Mouse (Mus musculus): ENCODE data around the gene Lap3. TPM values are rescaled to one million over a fixed set of nuclear protein-coding genes. Genes with fewer than 3 reads are reported as not detected.

The Lap3 gene
- total RNA-seq, 2 experiments from 2014 or later = 77.1 to 77.2 TPM

DNA sequence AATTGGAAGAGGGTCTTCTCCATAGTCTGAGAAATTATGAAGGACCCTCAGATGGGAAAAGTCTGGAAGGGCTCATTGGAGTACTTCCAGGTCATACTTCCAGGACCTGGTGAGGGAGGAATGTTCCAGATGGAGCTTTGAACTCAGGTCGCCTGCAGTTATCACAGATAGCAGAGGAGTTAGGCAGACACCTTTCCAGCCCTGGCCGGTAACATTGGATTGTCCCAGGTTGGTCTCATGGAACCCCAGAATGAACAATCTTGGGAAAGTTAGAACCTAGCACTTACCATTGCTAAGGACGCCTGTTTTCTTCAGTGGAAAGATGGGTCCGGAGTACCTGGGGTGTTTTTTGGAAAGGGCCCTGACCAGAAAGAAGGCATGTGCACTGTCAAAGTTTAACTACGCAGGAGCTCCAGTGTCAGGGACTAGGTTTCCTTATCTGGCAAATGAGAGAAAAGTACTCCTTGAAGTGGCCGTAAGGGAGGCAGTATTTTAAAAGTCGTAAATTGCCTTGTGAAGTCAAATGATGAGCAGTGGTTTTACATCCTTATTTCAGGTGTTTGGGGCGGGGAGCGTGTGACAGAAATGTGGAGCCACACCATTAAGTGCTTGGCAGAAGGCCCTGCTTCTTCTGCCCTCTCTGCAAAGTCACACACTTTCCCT lies 1.1 kb downstream of the Lap3 start:
- intact Hi-C loops (cut with DNase I) = loop anchor here (5.0 to 10.0 kb wide), 2 partner anchors 178 to 361 kb away; partner anchors contain the start of gene Lcorl
- DNase-seq = peak; percentile 12 to 18

DNA sequence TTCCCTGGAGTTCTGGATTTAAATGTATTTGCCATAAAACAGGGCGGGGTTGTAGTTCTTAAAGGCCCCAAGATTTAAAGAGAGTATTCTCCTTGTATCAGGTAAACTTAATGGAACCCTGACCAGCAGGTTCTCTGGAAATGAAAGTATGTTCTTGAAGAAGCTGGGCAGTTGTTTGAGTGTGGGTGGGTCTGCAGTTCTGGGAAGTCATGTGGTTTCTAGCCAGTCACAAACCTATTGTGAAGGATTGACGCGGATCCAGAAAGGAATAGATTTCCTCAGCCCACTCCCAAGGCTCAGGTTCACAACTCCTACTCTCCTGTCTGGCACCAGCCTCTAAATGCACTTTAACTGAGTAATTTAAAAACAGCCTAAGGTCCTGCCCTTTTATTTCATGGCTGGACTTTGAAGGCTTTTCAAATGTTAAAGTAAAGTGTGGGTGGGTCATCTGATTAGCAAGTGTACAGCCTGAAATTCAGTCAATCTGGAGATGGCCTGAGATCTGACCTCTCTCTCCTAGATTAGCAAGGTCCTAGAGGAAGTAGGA lies 2.3 kb downstream of the Lap3 start:
- intact Hi-C loops (cut with DNase I) = loop anchor here (10.0 kb wide), 1 partner anchor 359 kb away; the partner anchor contains the start of gene Lcorl
- no peak for DNase-seq

DNA sequence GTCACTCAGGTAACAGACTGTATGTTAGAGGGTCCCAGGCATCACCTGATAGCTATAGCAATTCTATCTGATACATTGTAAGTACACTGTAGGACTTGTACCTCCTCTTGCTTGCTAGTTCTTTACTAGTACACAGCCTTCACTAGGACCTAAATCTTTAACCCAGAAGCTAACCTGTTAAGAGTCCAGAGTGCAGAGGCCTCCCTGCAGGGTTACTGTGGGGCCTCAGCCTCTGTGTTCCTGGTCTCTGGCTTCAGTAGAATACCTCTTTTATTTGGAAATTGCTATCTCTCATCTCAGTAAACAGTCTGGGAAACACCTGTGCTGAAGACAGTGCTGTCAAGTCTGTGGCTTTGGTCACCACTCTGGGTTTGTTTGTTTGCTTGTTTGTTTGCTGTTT lies 2.9 kb downstream of the Lap3 start:
- intact Hi-C loops (cut with DNase I) = loop anchor here (10.0 kb wide), 1 partner anchor 359 kb away; the partner anchor contains the start of gene Lcorl
- DNase-seq = no peak

DNA sequence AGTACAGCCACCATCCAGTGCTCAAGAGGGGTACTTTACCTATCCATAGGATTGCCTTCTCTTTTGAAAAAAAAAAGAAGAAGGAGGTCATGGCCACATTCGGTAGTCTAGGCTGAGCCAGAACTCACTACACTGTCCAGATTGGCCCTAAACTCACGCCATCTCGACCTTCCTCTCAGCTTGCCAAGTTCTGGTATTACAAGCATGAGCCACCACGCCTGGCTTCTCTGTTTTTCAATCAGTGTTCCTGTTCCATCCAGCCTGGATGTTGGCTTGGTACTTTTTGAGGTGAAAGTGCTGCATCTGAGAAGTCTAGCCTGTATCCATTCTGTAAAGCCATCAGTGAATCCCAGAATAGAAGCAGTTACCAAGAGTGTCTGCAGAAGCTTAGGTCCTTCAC lies 3.3 kb downstream of the Lap3 start:
- intact Hi-C loops (cut with DNase I) = loop anchor here (10.0 kb wide), 1 partner anchor 358 kb away; the partner anchor contains the start of gene Lcorl

DNA sequence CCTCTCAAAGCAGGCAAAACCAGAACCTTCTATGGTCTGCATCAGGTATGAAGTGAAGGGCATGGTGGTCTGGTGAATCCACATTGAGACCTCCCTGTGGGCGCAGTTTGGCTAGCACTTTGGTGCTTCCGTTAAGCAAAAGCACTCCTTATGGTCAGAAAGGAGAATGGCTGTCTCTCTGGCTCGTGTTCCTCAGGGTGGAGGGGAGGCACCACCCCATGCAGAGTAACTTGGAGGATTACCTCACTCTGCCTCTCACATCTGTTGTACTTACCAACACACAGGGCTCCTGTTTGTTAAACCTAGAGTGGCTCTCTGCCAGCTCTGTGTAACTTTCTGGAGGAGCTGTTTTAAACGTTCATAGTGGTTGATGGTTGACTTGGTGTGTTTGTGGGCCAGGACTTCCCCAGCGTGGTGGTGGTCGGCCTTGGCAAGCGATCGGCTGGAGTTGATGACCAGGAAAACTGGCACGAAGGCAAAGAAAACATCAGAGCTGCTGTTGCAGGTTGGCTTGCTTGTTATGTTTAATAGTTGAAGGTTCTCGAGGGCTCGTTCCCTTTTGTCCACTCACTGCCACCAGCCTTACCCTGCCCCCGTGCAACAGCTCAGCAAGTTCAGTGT lies 3.9 kb downstream of the Lap3 start:
- DNase-seq = no peak
- intact Hi-C loops (cut with DNase I) = loop anchor here (10.0 kb wide), 1 partner anchor 358 kb away; the partner anchor contains the start of gene Lcorl

More for the DNA sequence above, 3.3 kb downstream of the Lap3 start:
- DNase-seq = no peak

DNA sequence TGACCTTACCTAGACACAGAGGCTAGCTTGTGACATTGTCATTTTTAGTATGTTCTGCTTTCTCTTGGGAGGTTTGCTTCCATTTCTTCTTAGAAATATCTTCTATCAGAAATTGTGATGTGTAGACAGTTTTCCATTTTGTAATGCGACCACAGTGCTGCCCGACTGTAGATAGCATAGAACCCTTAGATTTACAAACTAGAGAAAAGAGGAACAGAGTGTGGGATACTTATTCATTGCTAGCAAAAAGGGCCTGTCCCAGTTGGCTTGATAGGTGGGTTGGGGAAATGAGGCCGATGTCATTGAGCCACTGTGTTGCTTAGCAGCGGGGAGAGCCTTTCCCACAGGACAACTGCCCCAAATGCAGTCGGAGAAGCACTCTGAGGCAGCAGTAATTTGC lies 4.4 kb downstream of the Lap3 start:
- intact Hi-C loops (cut with DNase I) = loop anchor here (10.0 kb wide), 1 partner anchor 357 kb away; the partner anchor contains the start of gene Lcorl
- DNase-seq = no peak

DNA sequence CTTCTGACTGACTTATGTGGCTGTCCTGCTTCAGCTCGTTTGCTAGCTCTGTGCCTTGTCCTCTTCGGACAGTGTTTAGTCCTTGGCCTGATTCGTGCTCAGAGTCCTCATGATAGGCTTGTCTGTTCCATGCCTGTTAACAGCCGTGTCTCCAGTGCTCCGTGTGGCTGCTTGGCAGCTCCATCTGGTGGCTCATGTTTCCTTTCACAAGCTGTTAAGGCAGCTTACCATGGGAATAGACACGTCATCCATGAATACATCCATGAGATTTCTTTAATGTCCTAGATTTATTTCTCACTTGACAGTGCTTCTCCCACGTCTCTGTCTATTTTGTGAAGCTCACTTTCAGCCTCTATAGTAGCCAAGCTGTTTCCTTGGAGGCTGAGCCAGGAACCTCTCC lies 16.9 kb downstream of the Lap3 start:
- intact Hi-C loops (cut with DNase I) = no loop called here
- no peak for DNase-seq

DNA sequence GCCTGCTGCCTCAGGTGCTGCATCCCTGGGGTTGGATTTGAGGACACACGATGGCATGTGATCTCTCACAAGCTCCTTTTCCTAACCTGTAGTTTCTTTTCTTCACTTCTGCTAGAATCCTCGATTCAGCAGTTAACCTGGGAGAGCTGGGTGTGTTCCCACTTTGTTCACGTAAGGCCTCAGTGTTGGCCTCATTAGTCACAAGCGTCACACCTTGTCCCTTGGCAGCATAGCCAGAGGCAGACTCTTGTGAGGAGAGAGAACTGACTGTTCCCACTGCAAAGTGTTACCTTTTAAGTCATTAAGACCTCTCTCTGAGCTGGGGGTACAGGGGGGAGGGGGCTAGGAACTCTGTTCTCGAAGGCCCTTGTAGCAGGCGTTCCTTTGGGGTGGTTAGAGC lies 19.7 kb downstream of the Lap3 start:
- intact Hi-C loops (cut with DNase I) = no loop called here
- DNase-seq = no peak

DNA sequence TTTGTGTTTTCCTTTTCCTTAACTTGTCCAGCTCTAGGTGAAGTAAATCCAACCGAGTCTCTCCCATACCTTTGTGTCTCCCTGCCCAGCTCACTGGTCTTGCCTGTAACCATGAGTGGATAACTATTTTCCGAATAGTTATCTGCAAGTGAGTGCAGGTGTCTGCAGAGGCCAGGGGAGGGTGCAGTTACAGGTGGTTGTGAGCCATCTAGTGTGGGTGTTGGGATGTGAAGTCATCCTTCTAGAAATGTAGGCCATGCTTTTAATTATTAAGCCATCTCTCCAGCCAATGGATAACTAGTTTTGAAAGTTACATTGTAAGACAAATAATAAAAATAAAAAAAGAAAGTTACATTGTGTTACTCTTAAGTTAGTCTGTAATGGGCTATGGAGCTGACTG lies 20.3 kb downstream of the Lap3 start:
- intact Hi-C loops (cut with DNase I) = no loop called here
- no peak for DNase-seq

DNA sequence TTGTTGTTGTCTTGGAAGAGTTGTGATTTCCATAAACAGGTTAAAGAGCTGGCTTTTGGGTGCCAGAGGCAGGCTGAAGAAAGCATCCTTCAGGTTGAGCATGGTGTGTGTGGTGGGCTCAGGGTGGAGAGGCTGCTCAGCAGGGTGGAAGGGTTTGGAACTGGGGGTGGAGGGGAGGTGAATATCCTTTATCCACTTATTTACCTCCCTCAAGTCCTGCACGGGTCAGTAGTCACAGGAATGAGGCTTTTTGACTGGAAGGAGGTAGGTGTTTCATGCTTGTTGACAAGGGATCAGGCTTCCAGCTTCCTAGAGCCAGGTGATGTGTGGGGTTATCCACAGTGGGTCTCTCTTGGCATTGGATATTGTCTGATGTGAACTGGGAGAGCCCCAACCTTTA lies 21.4 kb downstream of the Lap3 start:
- intact Hi-C loops (cut with DNase I) = no loop called here

DNA sequence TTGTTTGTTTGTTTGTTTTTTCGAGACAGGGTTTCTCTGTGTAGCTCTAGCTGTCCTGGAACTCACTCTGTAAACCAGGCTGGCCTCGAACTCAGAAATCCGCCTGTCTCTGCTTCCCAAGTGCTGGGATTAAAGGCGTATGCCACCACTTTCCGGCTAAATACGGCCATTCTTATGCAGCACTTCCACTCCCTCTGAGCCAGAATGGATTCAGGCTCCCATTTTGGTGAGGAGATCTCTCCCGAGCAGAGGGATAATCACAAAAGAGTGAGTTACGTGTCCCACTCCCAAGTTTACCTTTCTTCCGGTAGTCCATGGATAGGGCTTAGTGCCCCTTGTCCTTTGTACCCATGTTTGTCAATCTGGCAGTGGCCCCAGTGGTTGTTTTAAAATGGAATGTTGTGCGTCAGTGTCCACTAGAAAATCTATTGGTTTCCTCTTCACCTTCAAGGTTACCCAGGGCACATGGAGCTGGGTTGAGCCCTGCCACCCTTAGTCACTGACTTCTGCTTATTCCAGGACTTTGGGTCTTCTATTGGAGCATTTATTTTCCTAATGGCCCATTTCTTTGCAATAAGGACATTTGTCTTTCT lies 22.1 kb downstream of the Lap3 start:
- no peak for DNase-seq
- intact Hi-C loops (cut with DNase I) = no loop called here

More for the DNA sequence above, 21.4 kb downstream of the Lap3 start:
- DNase-seq = no peak

DNA sequence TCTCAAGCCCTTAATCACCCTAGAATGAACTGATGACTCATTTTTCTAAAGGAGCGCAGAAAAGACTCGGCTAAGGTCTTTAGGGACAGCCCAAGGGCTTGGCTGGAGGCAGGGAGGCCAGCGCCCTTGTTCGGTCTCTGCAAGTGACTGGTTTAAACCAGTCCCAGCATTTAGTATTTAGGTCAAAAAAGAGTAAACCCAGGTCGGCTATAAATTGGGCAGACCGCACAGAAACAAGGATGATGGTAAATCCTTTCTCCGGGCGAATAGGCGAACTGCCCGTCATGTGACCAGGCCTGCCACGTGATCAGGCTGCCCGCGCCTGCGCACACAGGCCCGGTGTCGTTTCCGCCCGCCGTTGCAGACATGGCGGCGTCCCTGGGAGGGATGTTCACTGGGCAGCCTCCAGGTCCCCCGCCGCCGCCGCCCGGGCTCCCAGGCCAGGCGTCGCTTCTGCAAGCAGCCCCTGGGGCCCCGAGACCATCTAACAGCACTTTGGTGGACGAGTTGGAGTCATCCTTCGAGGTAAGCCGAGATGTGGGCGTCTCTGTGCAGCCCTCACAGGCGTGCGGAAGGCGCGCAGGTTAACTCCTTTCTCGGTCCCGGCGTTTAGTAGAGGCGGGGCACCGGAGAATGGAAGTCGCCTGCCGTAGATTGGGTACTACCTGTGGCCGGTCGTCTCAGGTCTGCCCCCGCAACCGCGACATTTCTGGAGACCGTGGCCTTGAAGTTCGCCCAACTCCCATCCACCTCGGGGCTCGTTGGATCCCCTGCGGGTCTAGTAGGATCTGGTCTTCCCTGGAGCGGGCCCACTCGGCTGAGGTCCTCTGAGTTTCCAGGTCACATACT lies 27.0 kb downstream of the Lap3 start, which contains the start of gene Med28:
Gene Med28, plus strand, starts transcription at position 270 of the 849 bp plus-strand sequence.
- peak; percentile 96 for DNase-seq
- intact Hi-C loops (cut with DNase I) = loop anchor here (2.0 to 5.0 kb wide), 3 partner anchors 27 to 147 kb away; partner anchors contain the start of genes Lap3 and Ncapg

DNA sequence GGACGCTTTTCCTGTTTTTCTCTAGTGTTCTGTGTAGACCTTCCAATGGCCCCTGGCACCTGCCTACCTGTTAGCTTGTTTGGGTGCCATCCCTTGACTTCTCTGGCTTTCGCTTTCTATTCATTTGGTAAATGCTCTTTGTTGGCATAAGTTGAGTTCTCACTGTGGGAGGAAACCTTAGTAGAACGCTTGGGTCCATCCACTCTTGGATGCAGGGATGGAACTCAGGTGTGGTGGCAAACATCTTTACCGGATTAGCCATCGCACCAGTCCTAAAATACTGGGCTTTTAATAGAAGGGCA lies 27.6 kb downstream of the Lap3 start:
- DNase-seq = no peak
- intact Hi-C loops (cut with DNase I) = loop anchor here (2.0 to 5.0 kb wide), 3 partner anchors 28 to 147 kb away; partner anchors contain the start of genes Lap3 and Ncapg

DNA sequence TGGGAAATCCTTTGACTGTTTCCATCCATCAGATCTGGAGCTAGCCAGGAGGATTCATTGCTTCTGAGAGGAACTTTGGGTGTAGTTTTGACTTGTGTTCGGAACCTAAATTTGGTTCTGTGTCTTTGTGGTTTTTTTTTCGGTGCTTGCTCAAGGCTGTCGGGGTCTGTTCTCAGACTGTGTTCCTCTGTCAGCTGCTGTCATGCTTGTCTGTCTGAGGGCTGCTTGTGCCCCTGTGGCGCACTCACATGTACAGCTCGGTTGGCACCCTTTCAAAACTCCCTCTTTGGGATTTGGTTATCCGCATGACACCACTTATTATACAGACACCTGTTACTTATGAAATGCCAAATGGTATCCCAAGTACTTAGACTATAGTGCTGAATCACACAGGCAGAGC lies 28.4 kb downstream of the Lap3 start:
- intact Hi-C loops (cut with DNase I) = loop anchor here (2.0 to 5.0 kb wide), 3 partner anchors 29 to 146 kb away; partner anchors contain the start of genes Lap3 and Ncapg
- DNase-seq = no peak

DNA sequence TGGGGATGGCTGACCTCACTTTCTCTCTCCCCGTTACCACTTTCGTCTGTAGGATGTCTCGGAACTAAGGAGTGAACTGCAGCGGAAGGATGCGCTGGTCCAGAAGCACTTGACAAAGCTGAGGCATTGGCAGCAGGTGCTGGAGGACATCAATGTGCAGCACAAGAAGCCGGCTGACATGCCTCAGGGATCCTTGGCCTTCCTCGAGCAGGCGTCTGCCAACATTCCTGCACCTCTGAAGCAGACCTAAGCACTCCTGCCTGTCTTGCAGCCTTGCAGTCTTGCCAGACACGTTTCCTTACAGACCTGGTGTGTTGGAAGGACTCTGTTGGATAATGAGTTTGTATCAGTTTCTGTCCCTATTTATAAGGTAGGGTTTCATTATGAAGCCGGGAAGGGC lies 31.9 kb downstream of the Lap3 start:
- DNase-seq = no peak
- intact Hi-C loops (cut with DNase I) = no loop called here

DNA sequence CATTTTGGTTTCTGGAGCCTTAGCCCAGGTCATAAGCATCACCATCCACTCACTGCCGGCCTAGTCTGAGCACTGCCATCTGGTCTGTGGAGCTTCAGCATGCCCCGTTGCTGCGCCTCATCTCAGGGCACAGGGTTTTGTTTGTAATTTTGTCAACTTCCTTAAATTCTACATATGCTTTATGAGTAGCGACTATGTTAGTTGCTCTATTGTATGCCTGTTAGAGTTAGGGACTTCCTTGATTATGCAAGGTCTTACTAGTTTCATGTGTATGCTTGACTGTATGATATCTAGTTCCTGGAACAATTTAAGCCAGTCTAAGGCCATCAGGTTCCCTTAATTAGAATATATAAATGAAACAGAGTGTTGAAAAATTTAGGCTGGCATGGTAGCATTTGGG lies 33.2 kb downstream of the Lap3 start:
- intact Hi-C loops (cut with DNase I) = no loop called here
- no peak for DNase-seq

DNA sequence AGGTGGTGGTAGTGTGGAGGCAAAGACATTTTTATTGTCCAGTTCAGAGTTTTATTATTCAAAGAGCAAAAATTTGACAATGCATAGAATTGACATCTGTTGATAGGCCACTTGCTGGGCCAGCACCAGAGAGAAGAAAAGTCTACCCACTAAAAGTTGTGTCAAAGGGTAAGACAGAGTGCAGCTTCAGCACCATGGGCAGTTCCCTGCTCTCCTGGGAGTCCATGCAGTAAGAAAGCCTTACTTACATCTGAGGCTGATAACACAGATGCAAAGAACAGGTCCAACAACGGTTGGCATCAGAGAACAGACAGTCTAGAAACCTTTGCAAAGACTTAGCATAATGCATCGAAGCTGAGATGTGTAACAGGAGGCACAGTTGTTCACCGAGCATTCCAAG lies 36.5 kb downstream of the Lap3 start:
- intact Hi-C loops (cut with DNase I) = no loop called here
- peak; percentile 11 to 20 for DNase-seq

DNA sequence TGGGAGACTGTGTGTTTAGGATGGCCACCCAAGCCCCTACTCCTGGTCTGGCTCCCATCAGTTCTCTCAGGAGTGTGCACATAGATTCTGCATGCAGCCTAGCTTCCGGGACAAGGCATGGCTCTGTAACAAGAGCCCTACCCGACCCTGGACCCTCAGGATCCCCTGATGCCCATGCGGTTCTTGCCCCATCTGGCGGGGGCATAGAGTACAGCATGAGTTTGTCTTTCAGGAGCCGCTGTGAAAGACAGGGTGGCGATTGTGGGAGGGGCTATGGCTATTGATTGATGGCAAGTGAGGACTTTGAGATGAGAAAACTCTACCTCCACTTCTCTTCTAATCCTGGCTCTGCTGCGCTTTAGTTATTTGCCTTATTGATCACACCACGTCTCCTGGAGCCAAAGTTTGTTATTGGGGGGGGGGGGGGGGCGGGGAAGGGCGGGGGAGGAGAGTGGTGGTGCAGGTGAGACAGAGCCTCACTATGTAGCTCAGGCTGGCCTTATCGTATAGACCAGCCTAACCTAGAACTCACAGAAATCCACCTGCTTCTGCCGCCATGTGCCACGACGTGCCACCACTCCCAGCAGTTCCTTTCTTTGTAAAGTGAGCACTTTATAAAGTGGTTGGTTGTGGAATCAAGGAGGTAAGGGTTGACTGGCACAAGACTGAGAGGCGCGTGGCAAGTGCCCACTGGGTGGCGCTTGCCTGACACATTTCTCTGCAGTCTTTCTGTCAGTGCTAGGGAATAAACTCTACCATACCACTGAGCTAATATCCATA lies 41.3 kb downstream of the Lap3 start:
- intact Hi-C loops (cut with DNase I) = loop anchor here (1.0 to 2.0 kb wide), 2 partner anchors 60 to 134 kb away; partner anchors contain the start of gene Ncapg
- DNase-seq = peak; percentile 49 to 61

DNA sequence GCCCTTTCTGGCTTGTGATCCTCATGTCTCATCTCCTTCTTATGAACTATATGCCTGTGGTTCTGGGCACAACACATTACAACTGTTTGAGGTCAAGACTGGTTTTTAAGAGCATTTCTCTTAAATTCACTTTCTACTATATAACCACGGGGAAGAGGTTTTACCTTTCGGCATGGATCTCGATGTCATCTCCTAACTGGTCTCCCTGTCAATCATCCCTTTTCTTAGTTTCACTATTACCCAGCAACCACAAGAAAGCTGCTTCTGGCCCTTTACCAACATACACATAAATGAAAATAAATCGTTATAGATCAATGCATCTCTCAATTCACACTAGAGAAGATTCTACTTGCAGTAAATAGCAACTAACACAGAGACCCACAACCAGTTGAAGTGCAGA lies 42.0 kb downstream of the Lap3 start:
- DNase-seq = no peak
- intact Hi-C loops (cut with DNase I) = loop anchor here (2.0 kb wide), 1 partner anchor 134 kb away; the partner anchor contains the start of gene Ncapg

Data from heart, postnatal 10 days (tissue).